Mouse (Mus musculus): ENCODE data around the gene Rcsd1. TPM values are rescaled to one million over a fixed set of nuclear protein-coding genes. Genes with fewer than 3 reads are reported as not detected.

Gene Rcsd1
- total and polyA plus RNA-seq, 3 experiments = 22.7 to 81.1 (median 35.7) TPM

GRCm38 (mm10) chr1:165696870-165697269, 12.7 kb downstream of the Rcsd1 start:
- Histone ChIP-seq H3K36me3 (replicated peaks in 1 of 2; ENCODE audit: control insufficient read depth in 1 of 2, insufficient read depth in 1 of 2, low read length in 1 of 2) (peaks cover 11 to 66% of the 10 kb centered on the region in 2 experiments), H3K4me3 (replicated peaks in 1 of 3; ENCODE audit: low read depth in 2 of 3, low read length in 2 of 3, poor library complexity in 1 of 3) (no peak overlapping the region), H3K27me3 (replicated peaks) (no peaks in the 10 kb centered on the region), H3K79me2 (replicated peaks; ENCODE audit: control insufficient read depth, extremely low read depth, insufficient read depth, poor library complexity, severe bottlenecking) (peaks cover 9% of the 10 kb centered on the region; the same call in 1 of the 2 replicates), H3K4me1 (ENCODE audit: control insufficient read depth in 1 of 2, insufficient read depth in 2 of 2) (peaks cover 6 to 76% of the 10 kb centered on the region in 2 experiments), H3K27ac (ENCODE audit: insufficient read depth, low read depth) (no peak overlapping the region), H3K4me2 (ENCODE audit: insufficient read depth, low read depth, poor library complexity, severe bottlenecking) (no peak overlapping the region), H3K9ac (ENCODE audit: insufficient read depth, low read depth) (no peak overlapping the region), H3K9me3 (replicated peaks; ENCODE audit: low read length) (no peaks in the 10 kb centered on the region)
- TF ChIP-seq CHD1 (IDR thresholded peaks at IDR 0.05; ENCODE audit: low read depth, low read length) = no peak
- no peak for TF ChIP-seq NELFE (IDR thresholded peaks at IDR 0.05; ENCODE audit: low read depth, low read length)
- TF ChIP-seq CTCF (conservative IDR thresholded peaks at IDR 0.05 in 1 of 2, IDR thresholded peaks at IDR 0.05 in 1 of 2; ENCODE audit: low read depth in 2 of 2, low read length in 2 of 2) = no peak
- TF ChIP-seq POLR2AphosphoS2 (IDR thresholded peaks at IDR 0.05; ENCODE audit: low read depth, low read length) = no peak
- TF ChIP-seq E2F4 (IDR thresholded peaks at IDR 0.05; ENCODE audit: insufficient replicate concordance, low read depth, low read length) = no peak
- no peak for TF ChIP-seq ETS1 (conservative IDR thresholded peaks at IDR 0.05; ENCODE audit: low read depth, low read length)
- no peak for TF ChIP-seq CHD2 (IDR thresholded peaks at IDR 0.05; ENCODE audit: low read length)
- no peak for TF ChIP-seq JUN (IDR thresholded peaks at IDR 0.05; ENCODE audit: insufficient read depth, low read depth, low read length)
- TF ChIP-seq MYC (IDR thresholded peaks at IDR 0.05; ENCODE audit: low read depth, low read length) = no peak
- TF ChIP-seq ZNF384 (IDR thresholded peaks at IDR 0.05; ENCODE audit: low read depth, low read length) = no peak
- TF ChIP-seq EP300 (IDR thresholded peaks at IDR 0.05; ENCODE audit: low read length) = no peak
- no peak for TF ChIP-seq MAZ (IDR thresholded peaks at IDR 0.05; ENCODE audit: low read depth, low read length)
- no peak for TF ChIP-seq TCF12 (IDR thresholded peaks at IDR 0.05; ENCODE audit: low read depth, low read length)
- no peak for TF ChIP-seq POLR2A (IDR thresholded peaks at IDR 0.05; ENCODE audit: low read depth, low read length)
- TF ChIP-seq NRF1 (IDR thresholded peaks at IDR 0.05; ENCODE audit: low read depth, low read length) = no peak
- dilution Hi-C loops (cut with MboI; ENCODE audit: extremely low pct_ligation_motif_present, extremely low pct_unique_long_range_greater_than_20kb, low sequenced_read_pairs) (no loop called here), in situ Hi-C loops (cut with MboI; ENCODE audit: low pct_ligation_motif_present, low pct_unique_long_range_greater_than_20kb, low sequenced_read_pairs) (no loop called here)
- no peak for DNase-seq (ENCODE audit: extremely low read depth)

GRCm38 (mm10) chr1:165696040-165696439, 13.5 kb downstream of the Rcsd1 start:
- dilution Hi-C loops (cut with MboI; ENCODE audit: extremely low pct_ligation_motif_present, extremely low pct_unique_long_range_greater_than_20kb, low sequenced_read_pairs) = no loop called here
- in situ Hi-C loops (cut with MboI; ENCODE audit: low pct_ligation_motif_present, low pct_unique_long_range_greater_than_20kb, low sequenced_read_pairs) = no loop called here
- H3K9me3 ChIP-seq (replicated peaks; ENCODE audit: low read length) = no peaks in the 10 kb centered on the region

More at GRCm38 (mm10) chr1:165696040-165696439, 13.5 kb downstream of the Rcsd1 start:
- no peak overlapping the region for H3K4me3 ChIP-seq (replicated peaks in 1 of 3; ENCODE audit: low read depth in 2 of 3, low read length in 2 of 3, poor library complexity in 1 of 3)
- peaks cover 11 to 74% of the 10 kb centered on the region in 2 experiments for H3K36me3 ChIP-seq (replicated peaks in 1 of 2; ENCODE audit: control insufficient read depth in 1 of 2, insufficient read depth in 1 of 2, low read length in 1 of 2)
- peaks cover 3 to 77% of the 10 kb centered on the region in 2 experiments for H3K4me1 ChIP-seq (ENCODE audit: control insufficient read depth in 1 of 2, insufficient read depth in 2 of 2)
- no peak overlapping the region for H3K9ac ChIP-seq (ENCODE audit: insufficient read depth, low read depth)
- H3K79me2 ChIP-seq (replicated peaks; ENCODE audit: control insufficient read depth, extremely low read depth, insufficient read depth, poor library complexity, severe bottlenecking) = peaks cover 9% of the 10 kb centered on the region; the same call in 1 of the 2 replicates
- TF ChIP-seq MEF2A (IDR thresholded peaks at IDR 0.05; ENCODE audit: borderline replicate concordance, low read depth, low read length) = no peak
- no peak for TF ChIP-seq JUN (IDR thresholded peaks at IDR 0.05; ENCODE audit: insufficient read depth, low read depth, low read length)
- TF ChIP-seq SMC3 (IDR thresholded peaks at IDR 0.05; ENCODE audit: low read depth, low read length) = no peak
- TF ChIP-seq E2F4 (IDR thresholded peaks at IDR 0.05; ENCODE audit: insufficient replicate concordance, low read depth, low read length) = no peak
- no peak for TF ChIP-seq MYC (IDR thresholded peaks at IDR 0.05; ENCODE audit: low read depth, low read length)
- H3K4me2 ChIP-seq (ENCODE audit: insufficient read depth, low read depth, poor library complexity, severe bottlenecking) = no peak overlapping the region
- no peaks in the 10 kb centered on the region for H3K27me3 ChIP-seq (replicated peaks)
- no peak for DNase-seq (ENCODE audit: extremely low read depth)
- H3K27ac ChIP-seq (ENCODE audit: insufficient read depth, low read depth) = no peak overlapping the region
